Mouse (Mus musculus): ENCODE measurements around the gene Rps26.

- TF ChIP-seq CTCF (IDR thresholded peaks at IDR 0.05; ENCODE audit: low read depth) (peak; percentile 65), EP300 (optimal IDR thresholded peaks at IDR 0.05) (no peak)
These were observed 51.5 kb downstream of the Rps26 start for GRCm38 (mm10) chr10:128575063-128575462.
